Mouse (Mus musculus): ENCODE data around the gene Gm8005.
"Not testable (repeated sequence)": the region's sequence is repeated elsewhere in the genome, so short reads cannot be mapped to it uniquely, and the experiment has no call there.

Gene Gm8005

DNA sequence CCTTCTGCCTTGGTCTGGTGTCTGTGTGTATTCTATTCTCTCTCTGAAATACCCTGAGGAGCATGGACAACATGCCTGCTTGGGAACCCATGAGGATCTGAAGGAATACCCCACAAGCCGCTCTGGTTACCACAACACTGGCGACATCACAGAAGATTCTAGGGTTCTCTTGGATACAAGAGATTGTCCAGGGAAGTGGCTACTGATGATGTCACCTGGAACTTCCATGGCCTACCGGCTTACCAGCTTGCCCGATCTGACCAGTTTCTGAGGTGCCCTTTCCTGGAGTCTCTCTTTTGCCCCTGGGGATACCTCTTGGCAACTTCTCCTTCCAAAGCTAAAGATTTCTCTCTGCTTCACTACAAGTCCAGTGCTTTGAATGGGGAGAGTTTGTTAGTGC lies at the start of gene Gm8005:
Gm8005 (minus strand) TSS at position 101 of the 400 bp plus-strand sequence.
- in situ Hi-C loops (cut with MboI; ENCODE audit: unreplicated experiment in 2 of 2), result not testable (repeated sequence)

DNA sequence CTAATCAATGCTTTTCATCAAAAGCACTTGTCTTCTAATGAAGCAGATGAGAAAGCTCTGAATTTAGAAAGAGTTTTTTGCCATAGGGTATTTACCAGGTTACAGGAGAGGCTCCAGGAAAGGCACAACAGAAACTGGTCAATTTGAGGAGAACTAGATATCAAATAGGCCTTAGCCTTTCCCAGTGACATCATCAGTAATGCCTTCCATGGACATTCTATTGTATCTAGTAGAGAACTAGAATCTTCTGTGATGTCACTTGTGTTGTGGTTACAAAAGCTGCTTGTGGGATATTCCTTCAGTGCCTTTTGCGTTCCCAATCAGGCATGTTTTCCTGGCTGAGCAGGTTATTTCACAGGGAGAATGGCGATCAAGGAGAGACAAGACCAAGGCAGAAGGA lies 24.1 kb upstream of the Gm8005 start, which contains the start of gene Gm8011:
Gm8011 (plus strand) TSS at position 301 of the 400 bp plus-strand sequence.
- in situ Hi-C loops (cut with MboI; ENCODE audit: unreplicated experiment in 2 of 2), result not testable (repeated sequence)

Measured in v-Abl transformed pro-B cells (cell line).